In the genomic region with DNA sequence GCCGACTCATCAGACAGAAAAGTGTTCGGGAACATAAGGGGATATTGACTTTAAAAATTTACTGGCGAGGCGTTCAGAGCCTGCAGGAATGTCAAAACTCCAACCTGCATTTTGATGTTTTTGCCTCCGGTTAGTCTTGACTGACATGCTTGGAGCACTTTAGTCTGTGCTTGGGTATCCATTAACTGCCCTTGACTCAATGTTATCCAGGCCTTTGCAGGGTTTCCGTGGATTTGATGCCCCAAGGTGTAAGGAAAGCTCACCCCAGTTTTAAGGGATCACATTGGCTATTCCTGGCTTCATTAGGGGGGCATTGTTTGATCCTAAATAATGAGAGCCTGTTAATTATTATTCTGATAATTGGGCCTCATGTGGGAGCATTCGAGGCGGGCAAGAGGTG, we compare ENCODE assay signal across 30 mouse cellular contexts.
DNase-seq lines count a peak whose midpoint lies in the region; ATAC-seq and TF ChIP-seq lines count a peak whose summit lies in the region.
"Had no signal": no experiment of that assay in that cellular context is flagged by ENCODE, and none has a peak within 500 bp of the region (broad histone marks: within the 10 kb centered on the region; RNA-seq: fewer than 3 reads in every experiment).

No protein-coding gene starts in this region.

- 0 out of 2 replicates have a peak, but pooled peaks have one; percentile 46 for ATAC-seq in kidney, postnatal 0 days (replicated peaks; ENCODE audit: low FRiP score, low read depth)
- ATAC-seq in cerebellum, adult (ENCODE audit: insufficient number of reproducible peaks, low FRiP score, low TSS enrichment) = no peak
- ATAC-seq: activated CD4-positive, CD25-positive, alpha-beta regulatory T cell, adult 4 months; CD4-positive, CD25-positive, alpha-beta regulatory T cell, adult 4 months; forebrain, embryonic 15.5 days had no signal

- no peaks in the 10 kb centered on the region for H3K36me3 ChIP-seq in kidney, adult 2 months (ENCODE audit: control insufficient read depth, insufficient read depth, low read length)
- H3K36me3 ChIP-seq in kidney, postnatal 0 days (ENCODE audit: insufficient read depth, low read length) = no peaks in the 10 kb centered on the region
- H3K36me3 ChIP-seq: embryonic facial prominence, embryonic 10.5 days; embryonic facial prominence, embryonic 13.5 days; forebrain, embryonic 12.5 days; forebrain, embryonic 15.5 days; heart, embryonic 12.5 days; heart, embryonic 15.5 days; hindbrain, embryonic 12.5 days; hindbrain, embryonic 15.5 days had no signal

- intact Hi-C loops in heart, postnatal 25 days (cut with DNase I) = no loop called here

- H3K9me3 ChIP-seq in kidney, postnatal 0 days (replicated peaks; ENCODE audit: low read length) = no peaks in the 10 kb centered on the region
- H3K9me3 ChIP-seq: embryonic facial prominence, embryonic 10.5 days; embryonic facial prominence, embryonic 13.5 days; forebrain, embryonic 12.5 days; forebrain, embryonic 15.5 days; heart, embryonic 12.5 days; heart, embryonic 15.5 days; hindbrain, embryonic 12.5 days; hindbrain, embryonic 15.5 days had no signal

- no peak overlapping the region for H3K9ac ChIP-seq in kidney, postnatal 0 days (ENCODE audit: low read depth, low read length)
- H3K9ac ChIP-seq: embryonic facial prominence, embryonic 13.5 days; forebrain, embryonic 12.5 days; forebrain, embryonic 15.5 days; heart, embryonic 12.5 days; heart, embryonic 15.5 days; hindbrain, embryonic 12.5 days; hindbrain, embryonic 15.5 days had no signal

- H3K4me3 ChIP-seq in kidney, adult 2 months (ENCODE audit: insufficient read depth, low read depth, low read length) = no peak overlapping the region
- no peak overlapping the region for H3K4me3 ChIP-seq in kidney, postnatal 0 days (replicated peaks; ENCODE audit: low read depth, low read length)
- H3K4me3 ChIP-seq: embryonic facial prominence, embryonic 10.5 days; embryonic facial prominence, embryonic 13.5 days; erythroblast, embryonic 14.5 days; forebrain, embryonic 12.5 days; forebrain, embryonic 15.5 days; gastrocnemius, adult 2 months; heart, embryonic 12.5 days; heart, embryonic 15.5 days; hindbrain, embryonic 12.5 days; hindbrain, embryonic 15.5 days had no signal

- DNase-seq in kidney, adult 2 months = peak; percentile 88
- peak; percentile 87 for DNase-seq in kidney, adult 9 months
- no peak for DNase-seq in kidney, postnatal 0 days (ENCODE audit: low spot score)
- DNase-seq in kidney, postnatal 25 days = peak; percentile 52 to 62
- DNase-seq in cerebellum, adult 11 months = no peak
- DNase-seq in heart, postnatal 25 days (ENCODE audit: low spot score) = no peak
- DNase-seq in lung, postnatal 36 days = no peak
- DNase-seq: adrenal gland, postnatal 10 days; adrenal gland, postnatal 36 days; cerebellum, adult 11-12 months; cerebellum, adult 8-10 months; cerebellum, postnatal 10 days; cerebellum, postnatal 36 days; embryo, embryonic 11 days; gastrocnemius, adult 2 months; gastrocnemius, postnatal 14 days; heart, adult 18-20 months; heart, postnatal 10 days had no signal

- H3K4me2 ChIP-seq in kidney, postnatal 0 days (ENCODE audit: low read length) = no peak overlapping the region
- H3K4me2 ChIP-seq: embryonic facial prominence, embryonic 13.5 days; forebrain, embryonic 12.5 days; forebrain, embryonic 15.5 days; heart, embryonic 12.5 days; heart, embryonic 15.5 days; hindbrain, embryonic 12.5 days; hindbrain, embryonic 15.5 days had no signal

- H3K4me1 ChIP-seq in kidney, adult 2 months (ENCODE audit: control insufficient read depth, insufficient read depth, low read length) = peaks cover 10% of the 10 kb centered on the region; the same call in 1 of the 2 replicates
- H3K4me1 ChIP-seq in kidney, postnatal 0 days (replicated peaks; ENCODE audit: insufficient read depth, low read length) = no peaks in the 10 kb centered on the region
- H3K4me1 ChIP-seq: embryonic facial prominence, embryonic 10.5 days; embryonic facial prominence, embryonic 13.5 days; heart, embryonic 12.5 days; hindbrain, embryonic 12.5 days; hindbrain, embryonic 15.5 days had no signal

- H3K27ac ChIP-seq in kidney, adult 2 months (ENCODE audit: insufficient read depth, low read depth, low read length) = peak overlapping the region; percentile 84
- no peak overlapping the region for H3K27ac ChIP-seq in kidney, postnatal 0 days
- H3K27ac ChIP-seq: embryonic facial prominence, embryonic 10.5 days; embryonic facial prominence, embryonic 13.5 days; forebrain, embryonic 12.5 days; forebrain, embryonic 15.5 days; gastrocnemius, adult 2 months; heart, embryonic 15.5 days; hindbrain, embryonic 12.5 days; hindbrain, embryonic 15.5 days had no signal

- no peak for TF ChIP-seq POLR2A in kidney, adult 2 months (IDR thresholded peaks at IDR 0.05; ENCODE audit: low read depth, low read length)

- no peak for TF ChIP-seq CTCF in kidney, adult 2 months (conservative IDR thresholded peaks at IDR 0.05; ENCODE audit: insufficient read depth, insufficient read length, low read depth, low read length)
- TF ChIP-seq CTCF in kidney, postnatal 0 days (IDR thresholded peaks at IDR 0.05; ENCODE audit: low read depth) = no peak

- 36% methylated on average over 8 of the region's 8 CpGs for WGBS in kidney, adult 2 months
- 47% methylated on average over 8 of the region's 8 CpGs for WGBS in kidney, postnatal 0 days

- no peaks in the 10 kb centered on the region for H3K27me3 ChIP-seq in kidney, adult 2 months (replicated peaks; ENCODE audit: control insufficient read depth, insufficient read depth, low read length)
- no peaks in the 10 kb centered on the region for H3K27me3 ChIP-seq in kidney, postnatal 0 days (ENCODE audit: insufficient read depth, low read length)
- H3K27me3 ChIP-seq: embryonic facial prominence, embryonic 13.5 days; forebrain, embryonic 15.5 days; heart, embryonic 15.5 days; hindbrain, embryonic 12.5 days; hindbrain, embryonic 15.5 days had no signal

Comparison
In these comparisons a context has a peak if more than half of its experiments do, and no peak if none do; other contexts are left out.
1. DNase-seq: peak in kidney, adult 2 months (single experiment), kidney, adult 9 months (single experiment) and kidney, postnatal 25 days (2 of 2); none in kidney, postnatal 0 days (single experiment), cerebellum, adult 11 months (single experiment), heart, postnatal 25 days (single experiment) and lung, postnatal 36 days (single experiment).